Mouse (Mus musculus) left cerebral cortex, postnatal 36 days (tissue): ENCODE measurements around the gene Bpifb1. TPM values are rescaled to one million over a fixed set of nuclear protein-coding genes. Genes with fewer than 3 reads are reported as not detected.

ENCODE experiments used
- total RNA-seq, 2 experiments: library from RNA; stranded (reverse); gene quantifications; 2 replicates each; pipeline ENCODE4 v1.2.3; 2021

The Bpifb1 gene
- total RNA-seq, 2 experiments from 2014 or later = 0.25 TPM; not detected in 1

Other genes starting within 250 kb of the Bpifb1 start
- gene Bpifa6, start 215.9 kb upstream of the Bpifb1 start, total RNA-seq = not detected
- not detected for gene Bpifa2, start 182.6 kb upstream of the Bpifb1 start, total RNA-seq
- gene Bpifa3, start 60.5 kb upstream of the Bpifb1 start, total RNA-seq = not detected
- not detected for gene Bpifa1, start 47.9 kb upstream of the Bpifb1 start, total RNA-seq
- not detected for gene Bpifa5, start 28.2 kb upstream of the Bpifb1 start, total RNA-seq
- gene Bpifb5, start 32.9 kb downstream of the Bpifb1 start, total RNA-seq = not detected
- not detected for gene Bpifb9a, start 67.0 kb downstream of the Bpifb1 start, total RNA-seq
- not detected for gene Bpifb9b, start 116.4 kb downstream of the Bpifb1 start, total RNA-seq
- 10 to 100 TPM; 11.2 to 17.5 TPM for gene Cdk5rap1, start 182.2 kb downstream of the Bpifb1 start, total RNA-seq
- gene Snta1, start 217.3 kb downstream of the Bpifb1 start, total RNA-seq = 10 to 100 TPM; 35.5 to 36.3 TPM
- gene Cbfa2t2, start 245.7 kb downstream of the Bpifb1 start, total RNA-seq = 10 to 100 TPM; 48.1 to 64.3 TPM